Mouse (Mus musculus) lung, postnatal 0 days (tissue): ENCODE measurements around the gene Gipc2. TPM values are rescaled to one million over a fixed set of nuclear protein-coding genes. Genes with fewer than 3 reads are reported as not detected.
"Not testable (repeated sequence)": the region's sequence is repeated elsewhere in the genome, so short reads cannot be mapped to it uniquely, and the experiment has no call there.

Experiments used
- ATAC-seq: fragments of 200-750 bp; cut with Nextera tagmentation; 2 replicates; pipeline ENCODE4 v1.8.0; 2017; ENCODE audit warnings: moderate library complexity
- DNase-seq: peaks from one replicate; pipeline ENCODE4 v3.0.0-alpha.2; 2016; ENCODE audit warnings: low spot score
- H3K27ac ChIP-seq: fragments of 300-500 bp; sonication (generic); 2 replicates; pipeline ENCODE4 v1.5.1; 2014; ENCODE audit warnings: antibody characterized with exemption, mild to moderate bottlenecking, low read length, mixed read lengths
- H3K27me3 ChIP-seq: fragments of 300-500 bp; sonication (generic); replicated peaks from 2 replicates; pipeline ENCODE4 v1.6.1; 2014; ENCODE audit warnings: low read length, mixed read lengths; ENCODE audit not compliant: insufficient read depth
- H3K36me3 ChIP-seq: fragments of 300-500 bp; sonication (generic); 2 replicates; pipeline ENCODE4 v1.6.1; 2014; ENCODE audit warnings: low read length, mixed read lengths; ENCODE audit not compliant: insufficient read depth
- H3K4me1 ChIP-seq: fragments of 300-500 bp; sonication (generic); 2 replicates; pipeline ENCODE4 v1.6.1; 2014; ENCODE audit warnings: antibody characterized with exemption, low read depth, low read length, mixed read lengths; ENCODE audit not compliant: insufficient read depth
- H3K4me2 ChIP-seq: fragments of 300-500 bp; sonication (generic); replicated peaks from 2 replicates; pipeline ENCODE4 v1.6.1; 2014; ENCODE audit warnings: low read depth, mild to moderate bottlenecking, low read length, moderate library complexity, mixed read lengths
- H3K4me3 ChIP-seq: fragments of 300-500 bp; sonication (generic); 2 replicates; pipeline ENCODE4 v1.5.1; 2014; ENCODE audit warnings: low read depth, low read length
- H3K9ac ChIP-seq: fragments of 300-500 bp; sonication (generic); replicated peaks from 2 replicates; pipeline ENCODE4 v1.6.1; 2014; ENCODE audit warnings: low read depth, mild to moderate bottlenecking
- H3K9me3 ChIP-seq: fragments of 300-500 bp; sonication (generic); 2 replicates; pipeline ENCODE4 v1.6.1; 2016; ENCODE audit warnings: low read length, mixed read lengths
- CTCF ChIP-seq: IDR thresholded peaks from 2 replicates; pipeline ENCODE4 v1.5.1; 2016; ENCODE audit warnings: antibody characterized with exemption, mild to moderate bottlenecking
- EP300 ChIP-seq: IDR thresholded peaks from 2 replicates; pipeline ENCODE4 v1.6.1; 2016; ENCODE audit warnings: antibody characterized with exemption, mild to moderate bottlenecking, control low read depth
- WGBS: fragments of 180-500 bp; shearing (Covaris S2); extraction: QIAGEN DNeasy Blood & Tissue Kit; methylation state at CpG from one replicate; pipeline ENCODE4 v1.1.7; 2014; 5-methylcytosine and 5-hydroxymethylcytosine counted together
- polyA plus RNA-seq: library from polyadenylated mRNA; unstranded; fragments of >200 nt; fragmentation: Nextera tagmentation; extraction: Ambion mirVana; gene quantifications from 2 replicates; pipeline ENCODE4 v1.2.1, GENCODE M21; 2015

The Gipc2 gene
- polyA plus RNA-seq, 1 experiment from 2014 or later, result 86.3 TPM

DNA sequence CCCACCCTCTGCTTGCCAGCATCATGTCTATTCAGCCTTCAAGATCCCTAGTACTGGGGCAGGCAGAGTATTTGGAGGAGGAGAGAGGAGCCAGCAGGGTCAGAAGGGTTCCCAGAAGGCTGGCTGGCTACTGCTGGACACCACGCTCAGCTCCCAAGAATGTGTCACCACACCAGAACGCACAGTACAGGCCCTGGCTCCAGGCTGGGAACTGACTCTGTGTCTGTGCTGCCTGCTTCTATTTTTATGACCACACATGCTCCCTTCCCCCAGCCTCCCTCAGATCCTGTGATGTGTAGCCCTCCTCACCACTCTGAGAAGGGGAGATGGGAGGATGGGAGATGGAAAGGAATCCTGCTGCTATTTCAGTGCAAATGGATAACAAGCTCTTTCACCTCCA is 20.8 kb downstream of the Gipc2 start:
- no peak overlapping the region for H3K9ac ChIP-seq
- H3K36me3 ChIP-seq, result no peaks in the 10 kb centered on the region
- DNase-seq, result peak; percentile 91
- H3K4me3 ChIP-seq, result no peak overlapping the region
- TF ChIP-seq CTCF (no peak), EP300 (peak; percentile 64)
- no peaks in the 10 kb centered on the region for H3K27me3 ChIP-seq
- ATAC-seq, result peak; percentile 92
- peak overlapping the region; percentile 45; the same call in 1 of the 2 replicates for H3K27ac ChIP-seq
- no peak overlapping the region for H3K4me2 ChIP-seq
- H3K9me3 ChIP-seq, result no peaks in the 10 kb centered on the region
- 39% methylated on average over 2 of the region's 2 CpGs for WGBS
- H3K4me1 ChIP-seq, result peaks cover 9% of the 10 kb centered on the region

DNA sequence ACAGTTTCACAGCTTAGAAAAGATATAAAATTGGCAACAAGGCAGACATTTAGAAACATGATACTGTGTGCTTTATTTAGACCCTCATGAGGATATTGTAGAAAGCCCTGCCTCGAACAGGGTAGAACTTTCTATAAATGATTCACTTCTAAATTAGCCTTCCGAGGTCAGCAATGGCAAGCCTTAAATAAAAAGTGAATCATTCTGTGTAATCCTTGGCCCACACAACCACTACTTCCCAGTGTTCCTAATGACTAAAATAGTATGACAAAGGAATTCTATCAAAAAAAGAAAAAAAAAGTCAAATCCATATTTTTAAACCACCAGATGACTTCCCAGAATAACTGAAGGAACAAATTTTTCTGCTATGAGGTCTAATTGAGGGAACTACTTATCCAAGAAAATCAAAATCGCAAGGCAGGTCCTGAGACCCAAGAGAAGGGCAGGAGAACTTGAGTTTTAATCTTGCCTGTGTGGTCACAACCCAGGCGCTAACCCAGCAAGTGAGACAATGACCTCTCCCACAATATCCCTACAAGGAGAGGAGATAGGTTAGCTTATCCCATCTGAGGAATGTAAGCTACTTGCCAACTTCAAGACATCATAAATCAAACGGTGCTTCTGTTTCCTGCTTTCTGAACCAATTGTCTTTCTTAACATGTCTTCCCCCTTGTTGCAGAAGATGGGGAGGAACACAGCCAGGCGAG is 22.9 kb downstream of the Gipc2 start:
- Histone ChIP-seq H3K27ac (0 out of 2 replicates have a peak overlapping the region, but pooled peaks have one; percentile 32), H3K4me3 (no peak overlapping the region), H3K9me3 (no peaks in the 10 kb centered on the region), H3K4me2 (no peak overlapping the region), H3K27me3 (no peaks in the 10 kb centered on the region), H3K36me3 (no peaks in the 10 kb centered on the region), H3K4me1 (peaks cover 5% of the 10 kb centered on the region), H3K9ac (no peak overlapping the region)
- peak; percentile 72 for DNase-seq
- no peak for TF ChIP-seq CTCF
- no peak for TF ChIP-seq EP300
- 41% methylated on average over 6 of the region's 6 CpGs for WGBS
- peak; percentile 59 for ATAC-seq

DNA sequence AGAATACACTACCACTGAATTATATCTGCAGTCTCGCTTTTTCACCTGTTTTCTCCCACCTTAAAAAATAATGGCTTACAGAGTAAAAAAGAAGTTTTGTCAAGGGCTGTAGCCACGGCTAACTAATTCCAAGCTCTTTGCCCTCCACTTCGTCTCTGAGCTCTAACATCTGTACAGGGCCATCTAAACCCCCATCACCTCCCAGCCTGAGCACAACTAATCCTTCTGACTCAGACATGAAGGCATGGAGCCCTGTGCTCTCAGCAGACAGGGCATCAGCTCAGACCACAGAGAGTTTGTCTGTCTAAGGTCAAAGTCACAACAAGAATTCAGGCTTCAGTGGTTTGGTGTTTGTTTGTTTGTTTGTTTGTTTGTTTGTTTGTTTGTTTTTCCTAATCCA is 23.9 kb downstream of the Gipc2 start:
- Histone ChIP-seq H3K4me3 (no peak overlapping the region), H3K9me3 (no peaks in the 10 kb centered on the region), H3K4me1 (no peaks in the 10 kb centered on the region), H3K36me3 (no peaks in the 10 kb centered on the region), H3K27me3 (no peaks in the 10 kb centered on the region), H3K27ac (no peak overlapping the region), H3K4me2 (no peak overlapping the region), H3K9ac (no peak overlapping the region)
- TF ChIP-seq EP300 (no peak), CTCF (no peak)
- WGBS, result 80% methylated on average over 3 of the region's 3 CpGs
- ATAC-seq (no peak), DNase-seq (no peak)

DNA sequence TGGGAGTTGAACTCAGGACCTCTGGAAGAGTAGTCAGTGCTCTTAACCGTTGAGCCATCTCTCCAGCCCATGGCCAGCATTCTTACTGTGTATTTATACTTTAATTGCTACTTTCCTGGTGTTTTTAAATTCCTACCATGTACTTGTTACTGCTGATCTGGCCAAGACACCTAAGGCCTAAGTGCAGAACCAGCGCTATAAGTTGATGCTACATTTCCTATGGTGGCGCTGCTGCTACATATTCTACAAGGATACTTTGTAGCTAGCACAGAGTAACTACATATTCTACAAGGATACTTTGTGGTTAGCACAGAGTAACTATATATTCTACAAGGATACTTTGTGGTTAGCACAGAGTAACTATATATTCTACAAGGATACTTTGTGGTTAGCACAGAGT is 26.7 kb downstream of the Gipc2 start:
- H3K9ac ChIP-seq, result not testable (repeated sequence)

DNA sequence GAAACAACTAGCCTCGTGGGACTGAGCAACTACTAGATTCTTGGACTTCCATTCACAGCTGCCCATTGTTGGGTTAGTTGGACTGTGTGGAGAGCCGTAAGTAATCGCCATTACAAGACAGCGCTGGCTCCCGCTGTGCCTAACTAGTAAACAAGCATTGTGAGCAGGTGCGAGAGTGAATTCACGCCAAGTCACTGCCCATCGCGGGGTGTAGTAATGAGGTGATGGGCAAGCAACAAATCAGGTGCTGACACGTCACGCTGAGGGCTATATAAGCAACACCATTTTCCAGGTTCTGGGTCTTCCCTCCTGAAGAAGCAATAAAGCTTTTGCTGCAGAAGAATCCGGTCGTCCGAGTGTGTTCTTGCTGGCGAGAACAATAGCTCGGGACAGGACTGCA is 29.9 kb downstream of the Gipc2 start:
- not testable (repeated sequence) for ATAC-seq, H3K4me1 ChIP-seq, H3K4me3 ChIP-seq, H3K9me3 ChIP-seq, H3K4me2 ChIP-seq, DNase-seq, H3K9ac ChIP-seq, H3K36me3 ChIP-seq, H3K27me3 ChIP-seq, H3K27ac ChIP-seq
- 83% methylated on average over 16 of the region's 16 CpGs for WGBS

More for the DNA sequence above, 26.7 kb downstream of the Gipc2 start:
- not testable (repeated sequence) for ATAC-seq, H3K4me2 ChIP-seq, H3K9me3 ChIP-seq, H3K4me1 ChIP-seq, H3K36me3 ChIP-seq, H3K4me3 ChIP-seq, H3K27ac ChIP-seq, DNase-seq, H3K27me3 ChIP-seq
- 78% methylated on average over 3 of the region's 3 CpGs for WGBS

DNA sequence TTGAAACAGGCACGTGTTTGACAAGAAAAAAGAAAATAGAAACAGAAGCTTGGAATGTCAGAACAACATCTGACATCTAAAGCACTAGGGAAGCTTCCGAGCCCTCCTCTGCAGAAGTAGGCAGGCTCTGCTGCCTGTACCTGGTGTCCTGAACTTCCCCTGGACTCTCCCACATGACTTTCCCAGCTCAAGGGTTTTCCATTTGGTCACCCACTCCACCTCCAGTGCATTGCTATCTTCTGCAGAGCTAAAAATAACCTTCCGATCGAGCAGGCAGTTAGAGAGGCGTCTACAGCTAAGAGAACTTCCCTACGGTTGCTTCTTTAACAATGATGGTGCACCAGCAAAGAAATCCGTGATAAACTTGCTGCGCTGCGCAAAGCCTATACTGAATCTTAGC is 32.4 kb downstream of the Gipc2 start:
- whole genome bisulfite sequencing, result 38% methylated on average over 9 of the region's 9 CpGs
- Histone ChIP-seq H3K4me1 (no peaks in the 10 kb centered on the region), H3K27ac (no peak overlapping the region), H3K4me2 (no peak overlapping the region), H3K9ac (no peak overlapping the region), H3K27me3 (no peaks in the 10 kb centered on the region), H3K36me3 (no peaks in the 10 kb centered on the region), H3K9me3 (no peaks in the 10 kb centered on the region), H3K4me3 (no peak overlapping the region)
- DNase-seq (peak; percentile 54), ATAC-seq (peak; percentile 68)
- TF ChIP-seq CTCF (no peak), EP300 (no peak)

DNA sequence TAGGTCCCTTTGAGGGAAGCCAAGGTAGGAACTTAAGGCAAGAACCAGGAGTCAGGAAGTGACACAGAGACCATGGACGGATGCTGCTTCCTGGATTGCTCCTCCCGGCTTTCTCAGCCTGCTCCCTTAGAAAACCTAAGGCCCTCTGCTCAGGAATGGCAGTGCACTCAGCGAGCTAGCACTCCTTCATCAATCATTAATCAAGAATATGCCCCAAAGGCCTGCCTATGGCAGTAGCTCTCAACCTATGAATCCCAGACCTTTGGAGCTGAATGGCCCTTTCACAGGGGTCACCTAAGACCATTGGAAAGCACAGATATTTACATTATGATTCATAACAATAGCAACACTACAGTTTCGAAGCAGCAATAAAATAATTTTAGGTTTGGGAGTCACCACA is 35.1 kb downstream of the Gipc2 start:
- Histone ChIP-seq H3K4me1 (no peaks in the 10 kb centered on the region), H3K4me2 (no peak overlapping the region), H3K27ac (no peak overlapping the region), H3K4me3 (no peak overlapping the region), H3K9me3 (no peaks in the 10 kb centered on the region), H3K9ac (no peak overlapping the region), H3K27me3 (no peaks in the 10 kb centered on the region), H3K36me3 (no peaks in the 10 kb centered on the region)
- TF ChIP-seq CTCF (no peak), EP300 (no peak)
- no peak for DNase-seq
- 54% methylated on average over 4 of the region's 4 CpGs for WGBS
- ATAC-seq, result no peak

DNA sequence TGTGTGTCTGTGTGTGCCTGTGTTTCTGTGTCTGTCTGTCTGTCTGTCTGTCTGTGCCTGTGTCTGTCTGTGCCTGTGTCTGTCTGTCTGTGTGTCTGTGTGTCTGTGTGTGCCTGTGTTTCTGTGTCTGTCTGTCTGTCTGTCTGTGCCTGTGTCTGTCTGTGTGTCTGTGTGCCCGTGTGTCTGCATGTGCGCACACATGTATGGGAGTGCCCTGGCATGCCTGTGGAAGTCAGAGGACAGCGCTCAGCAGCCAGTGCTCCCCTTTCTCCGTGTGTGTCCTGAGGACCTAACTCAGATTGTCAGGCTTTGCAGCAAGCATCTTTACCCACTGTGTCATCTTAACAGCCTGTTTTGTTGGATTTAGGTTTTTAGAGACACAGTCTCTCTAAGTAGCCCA is 36.6 kb downstream of the Gipc2 start:
- H3K4me2 ChIP-seq, H3K27ac ChIP-seq, H3K9me3 ChIP-seq, ATAC-seq, H3K27me3 ChIP-seq, H3K9ac ChIP-seq, H3K4me3 ChIP-seq, DNase-seq, H3K36me3 ChIP-seq, H3K4me1 ChIP-seq: not testable (repeated sequence)
- 91% methylated on average over 4 of the region's 4 CpGs for WGBS
